Mouse (Mus musculus) liver, embryonic 14.5 days (tissue): Measurements from ENCODE around the gene Lrig3.

Source experiments
- CTCF ChIP-seq: IDR thresholded peaks from 2 replicates; pipeline ENCODE4 v1.5.1; 2016; ENCODE audit warnings: antibody characterized with exemption, low read depth, control low read depth
- EP300 ChIP-seq: IDR thresholded peaks from 2 replicates; pipeline ENCODE4 v1.6.1; 2016; ENCODE audit warnings: antibody characterized with exemption, low read depth

- no peak for TF ChIP-seq CTCF
- TF ChIP-seq EP300: no peak
These were observed 33.6 kb downstream of the Lrig3 start for GRCm38 (mm10) chr10:125999561-125999960.
